Mouse (Mus musculus) ES-Bruce4 (cell line): Measurements from ENCODE around the gene Edrf1. TPM values are rescaled to one million over a fixed set of nuclear protein-coding genes. Genes with fewer than 3 reads are reported as not detected.

ENCODE experiments used
- H3K27ac ChIP-seq: 2 replicates; pipeline ENCODE4 v1.5.1; 2012; ENCODE audit warnings: low read length, inconsistent platforms; ENCODE audit not compliant: insufficient read depth
- H3K27me3 ChIP-seq: 2 replicates; pipeline ENCODE4 v1.6.1; 2012; ENCODE audit warnings: mild to moderate bottlenecking, low read length, inconsistent platforms; ENCODE audit not compliant: control insufficient read depth, poor library complexity, insufficient read depth, severe bottlenecking
- H3K36me3 ChIP-seq: 2 replicates; pipeline ENCODE4 v1.6.1; 2012; ENCODE audit warnings: inconsistent platforms, mild to moderate bottlenecking, low read length, moderate library complexity; ENCODE audit not compliant: control insufficient read depth, poor library complexity, insufficient read depth, severe bottlenecking
- H3K4me1 ChIP-seq: one replicate; pipeline ENCODE4 v1.8.1; 2011; ENCODE audit warnings: low read length; ENCODE audit not compliant: control insufficient read depth, insufficient read depth
- H3K4me3 ChIP-seq: 2 replicates; pipeline ENCODE4 v1.5.1; 2011; ENCODE audit warnings: low read depth, mild to moderate bottlenecking, low read length
- H3K9ac ChIP-seq: 2 replicates; pipeline ENCODE4 v1.6.1; 2012; ENCODE audit warnings: low read depth, mild to moderate bottlenecking, inconsistent platforms; ENCODE audit not compliant: poor library complexity, severe bottlenecking
- H3K9me3 ChIP-seq: replicated peaks from 2 replicates; pipeline ENCODE4 v1.6.1; 2012; ENCODE audit warnings: mild to moderate bottlenecking, low read length, inconsistent platforms; ENCODE audit not compliant: control insufficient read depth, poor library complexity, insufficient read depth, severe bottlenecking
- CTCF ChIP-seq: IDR thresholded peaks from one replicate; pipeline ENCODE4 v1.8.1; 2011; ENCODE audit warnings: low read depth, low read length
- EP300 ChIP-seq: IDR thresholded peaks from 2 replicates; pipeline ENCODE4 v1.6.1; 2011; ENCODE audit warnings: low read depth, low read length; ENCODE audit not compliant: insufficient read depth
- POLR2A ChIP-seq: IDR thresholded peaks from one replicate; pipeline ENCODE4 v1.8.1; 2011; ENCODE audit warnings: low read length; ENCODE audit not compliant: insufficient read depth
- polyA plus RNA-seq: library from polyadenylated mRNA; stranded (reverse); fragments of >200 nt; gene quantifications from 2 replicates; pipeline ENCODE4 v1.2.4, GENCODE M21; 2011; ENCODE audit warnings: low read depth; ENCODE audit not compliant: missing spikeins, insufficient read depth, insufficient read length

The Edrf1 gene
- polyA plus RNA-seq, 1 experiment = 26.1 TPM

GRCm38 (mm10) chr7:133636738-133637352 lies 498 bp upstream of the Edrf1 start:
- Histone ChIP-seq H3K9me3 (no peaks in the 10 kb centered on the region), H3K4me3 (peak overlapping the region; percentile 72), H3K9ac (peak overlapping the region; percentile 63), H3K27ac (peak overlapping the region; percentile 14; the same call in 1 of the 2 replicates), H3K27me3 (no peaks in the 10 kb centered on the region), H3K4me1 (no peaks in the 10 kb centered on the region), H3K36me3 (peaks cover 21% of the 10 kb centered on the region)
- TF ChIP-seq CTCF (peak; percentile 80), EP300 (0 out of 2 replicates have a peak, but pooled peaks have one; percentile 19), POLR2A (no peak)

GRCm38 (mm10) chr7:133638306-133638705 lies 963 bp downstream of the Edrf1 start:
- TF ChIP-seq EP300 (no peak), POLR2A (no peak), CTCF (no peak)
- no peaks in the 10 kb centered on the region for H3K27me3 ChIP-seq
- H3K27ac ChIP-seq = no peak overlapping the region

DNA sequence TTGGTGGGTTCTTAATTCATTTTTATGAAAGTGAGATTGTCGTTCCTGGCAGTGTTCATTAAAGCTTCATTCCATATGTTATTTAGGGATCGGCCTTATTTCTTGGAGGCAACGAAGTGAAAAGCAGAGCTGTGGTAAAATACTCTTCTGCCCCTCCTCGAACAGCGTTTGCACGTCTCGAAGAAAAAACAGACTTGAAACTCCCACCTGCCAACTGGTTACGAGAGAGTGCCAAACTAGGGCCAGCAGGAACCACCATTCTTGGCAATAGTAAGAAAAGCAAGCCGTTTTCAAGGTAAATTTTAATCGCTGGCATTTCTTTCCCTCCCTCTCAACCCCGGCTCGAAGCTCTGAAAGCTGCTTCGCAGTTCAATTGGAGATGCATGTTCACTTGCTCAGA lies 1.5 kb downstream of the Edrf1 start:
- H3K27ac ChIP-seq = no peak overlapping the region
- TF ChIP-seq CTCF = no peak
- TF ChIP-seq EP300 = no peak
- no peak for TF ChIP-seq POLR2A
- H3K4me3 ChIP-seq = no peak overlapping the region
- H3K27me3 ChIP-seq = no peaks in the 10 kb centered on the region
- H3K9me3 ChIP-seq = no peaks in the 10 kb centered on the region
- peaks cover 37% of the 10 kb centered on the region for H3K36me3 ChIP-seq
- no peaks in the 10 kb centered on the region for H3K4me1 ChIP-seq
- peak overlapping the region; percentile 82 for H3K9ac ChIP-seq

More at GRCm38 (mm10) chr7:133638306-133638705, 963 bp downstream of the Edrf1 start:
- no peaks in the 10 kb centered on the region for H3K4me1 ChIP-seq
- H3K9ac ChIP-seq = peak overlapping the region; percentile 82
- peaks cover 33% of the 10 kb centered on the region for H3K36me3 ChIP-seq
- no peaks in the 10 kb centered on the region for H3K9me3 ChIP-seq
- peak overlapping the region; percentile 97 for H3K4me3 ChIP-seq

DNA sequence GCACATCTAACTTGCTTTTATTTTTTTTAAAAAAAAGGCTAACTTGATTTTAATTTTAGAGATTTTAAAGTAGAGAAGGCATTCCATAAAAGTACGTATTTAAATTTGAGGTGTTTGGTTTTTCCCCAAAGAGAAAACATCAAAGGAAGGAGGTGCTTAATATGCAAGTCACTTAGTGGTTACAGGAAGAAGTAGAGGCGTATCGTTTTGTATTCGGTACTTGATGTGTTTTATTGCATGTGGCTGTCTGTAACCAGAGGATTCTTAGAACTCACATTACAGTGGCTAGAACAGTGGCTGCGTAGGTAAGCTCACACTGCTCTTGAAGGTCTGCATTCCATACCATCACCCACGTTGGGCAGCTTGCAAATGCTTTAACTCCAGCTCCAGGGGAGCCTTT lies 8.4 kb downstream of the Edrf1 start:
- TF ChIP-seq CTCF (no peak), EP300 (no peak), POLR2A (no peak)
- Histone ChIP-seq H3K4me3 (no peak overlapping the region), H3K4me1 (no peaks in the 10 kb centered on the region), H3K27me3 (no peaks in the 10 kb centered on the region), H3K27ac (no peak overlapping the region), H3K9ac (no peak overlapping the region), H3K36me3 (peaks cover 78% of the 10 kb centered on the region), H3K9me3 (no peaks in the 10 kb centered on the region)

DNA sequence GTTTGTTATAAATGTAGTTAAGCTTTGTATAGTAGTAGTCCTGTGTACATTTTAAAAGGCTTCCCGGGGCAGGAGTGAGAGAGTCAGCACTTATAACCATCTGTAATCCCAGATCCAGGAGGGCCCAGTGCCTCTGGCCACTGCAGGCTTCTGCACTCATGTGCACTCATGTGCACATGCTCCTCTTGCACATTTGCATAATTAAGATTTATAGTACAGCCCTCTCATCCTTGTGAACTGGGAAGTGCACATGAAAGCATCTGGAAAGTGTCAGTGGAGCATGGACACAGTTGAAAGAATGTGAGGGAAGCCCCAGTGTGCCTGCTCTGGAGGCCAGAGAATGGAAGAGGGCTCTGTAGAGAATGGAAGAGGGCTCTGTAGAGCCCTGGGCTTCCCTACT lies 25.1 kb downstream of the Edrf1 start:
- Histone ChIP-seq H3K4me3 (no peak overlapping the region), H3K27ac (no peak overlapping the region), H3K9ac (no peak overlapping the region), H3K36me3 (peaks cover 80% of the 10 kb centered on the region), H3K9me3 (no peaks in the 10 kb centered on the region), H3K27me3 (no peaks in the 10 kb centered on the region), H3K4me1 (no peaks in the 10 kb centered on the region)
- TF ChIP-seq CTCF = no peak
- no peak for TF ChIP-seq EP300
- no peak for TF ChIP-seq POLR2A

DNA sequence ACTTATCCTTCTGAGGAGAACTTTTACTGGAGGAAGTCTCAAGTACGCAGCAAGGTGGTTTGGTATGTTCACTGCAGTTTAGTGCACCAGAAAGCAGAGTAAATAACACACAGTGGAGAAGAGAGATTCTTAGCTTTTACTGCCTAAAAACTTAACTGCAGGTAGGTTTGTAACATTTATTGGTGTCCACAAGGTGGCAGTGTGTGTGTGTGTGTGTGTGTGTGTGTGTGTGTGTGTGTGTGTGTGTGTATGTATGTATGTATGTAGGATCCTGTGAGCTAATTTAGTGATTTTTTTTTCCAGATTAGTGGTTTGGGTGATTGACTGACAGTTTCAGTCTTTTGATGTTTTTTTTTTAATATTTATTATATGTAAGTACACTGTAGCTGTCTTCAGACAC lies 31.7 kb downstream of the Edrf1 start:
- peaks cover 56% of the 10 kb centered on the region for H3K36me3 ChIP-seq
- H3K27ac ChIP-seq = no peak overlapping the region
- no peak for TF ChIP-seq EP300
- TF ChIP-seq CTCF = peak; percentile 4
- H3K9me3 ChIP-seq = no peaks in the 10 kb centered on the region
- no peak overlapping the region for H3K9ac ChIP-seq
- H3K4me1 ChIP-seq = no peaks in the 10 kb centered on the region
- H3K4me3 ChIP-seq = no peak overlapping the region
- H3K27me3 ChIP-seq = no peaks in the 10 kb centered on the region

GRCm38 (mm10) chr7:133669946-133670345 lies 32.6 kb downstream of the Edrf1 start:
- Histone ChIP-seq H3K36me3 (peaks cover 47% of the 10 kb centered on the region), H3K9ac (no peak overlapping the region), H3K27ac (no peak overlapping the region), H3K27me3 (no peaks in the 10 kb centered on the region), H3K9me3 (no peaks in the 10 kb centered on the region), H3K4me3 (no peak overlapping the region), H3K4me1 (no peaks in the 10 kb centered on the region)
- TF ChIP-seq CTCF (no peak), EP300 (no peak), POLR2A (no peak)
